Mouse (Mus musculus) regulatory T cell (primary cell): ENCODE measurements at regions not wholly inside any gene's neighbourhood (a gene's known extent, or its start where the extent isn't known, plus 50 kb on each side); places are given as distances from the start of the nearest gene placed in this dataset.

Experiments
- in situ Hi-C: fragments of 300-600 bp; cut with MboI, MseI; formaldehyde crosslinking; loops from one replicate; pipeline ENCODE4 v1.15.1; 2025; ENCODE audit warnings: high pct_unique_total_duplicates

DNA sequence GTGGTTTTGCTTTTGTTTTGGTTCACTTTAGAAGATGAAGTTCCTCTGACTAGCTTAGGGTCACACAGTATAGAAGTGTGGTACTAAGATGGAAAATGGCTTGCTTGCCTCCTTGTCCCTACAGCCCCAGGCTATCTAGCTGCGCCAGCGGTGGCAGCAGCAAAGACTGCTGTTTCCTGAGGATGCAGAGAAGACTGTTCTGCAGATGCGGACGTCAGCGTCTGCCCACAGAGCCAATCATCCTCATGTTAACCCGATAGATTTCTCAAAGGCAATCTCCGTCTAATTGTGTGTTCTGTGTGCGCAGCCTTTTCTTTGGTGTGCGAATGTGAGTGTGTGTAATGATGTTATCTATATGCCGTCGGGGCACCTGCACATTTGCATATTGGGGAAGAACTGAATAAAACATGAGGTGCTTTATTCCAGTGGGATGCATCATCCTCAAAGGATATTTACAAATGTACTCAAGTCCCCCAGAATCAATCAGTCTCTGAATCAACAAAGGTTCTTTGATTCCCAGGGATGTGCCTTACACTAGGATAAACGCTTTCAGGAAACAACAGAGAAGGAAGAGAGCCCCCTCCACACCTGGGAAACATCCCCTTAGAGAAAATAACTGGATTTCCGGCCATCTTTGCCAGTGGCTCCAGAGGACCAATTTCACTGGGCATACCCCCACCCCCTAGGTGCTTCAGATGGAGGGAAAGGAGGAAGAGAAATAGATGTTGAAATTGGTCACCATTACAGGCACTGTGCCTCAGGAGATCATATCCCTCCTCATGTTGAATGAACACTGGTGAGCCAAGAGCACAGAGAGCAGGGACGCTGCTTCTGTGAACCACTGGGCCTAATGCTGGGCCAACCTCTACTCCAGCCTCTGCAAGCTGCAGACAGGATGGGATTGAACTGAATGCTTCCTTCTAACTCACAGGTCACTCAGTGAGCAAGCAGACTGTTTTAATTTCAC lies 409.7 kb upstream of the Plxna2 start:
- in situ Hi-C loops, result no loop called here

GRCm38 (mm10) chr1:194197516-194197915 lies 420.5 kb upstream of the Plxna2 start:
- in situ Hi-C loops, result no loop called here

- in situ Hi-C loops, result no loop called here
Measured at GRCm38 (mm10) chr1:194182293-194182692, 435.7 kb upstream of the Plxna2 start.

- in situ Hi-C loops, result loop anchor here (10.0 kb wide), 1 partner anchor 1347 kb away; no protein-coding TSS in a partner anchor
Measured at GRCm38 (mm10) chr1:194161469-194161868, 456.5 kb upstream of the Plxna2 start.

- in situ Hi-C loops, result loop anchor here (10.0 kb wide), 1 partner anchor 1346 kb away; no protein-coding TSS in a partner anchor
Measured at GRCm38 (mm10) chr1:194160761-194161461, 457.1 kb upstream of the Plxna2 start.

DNA sequence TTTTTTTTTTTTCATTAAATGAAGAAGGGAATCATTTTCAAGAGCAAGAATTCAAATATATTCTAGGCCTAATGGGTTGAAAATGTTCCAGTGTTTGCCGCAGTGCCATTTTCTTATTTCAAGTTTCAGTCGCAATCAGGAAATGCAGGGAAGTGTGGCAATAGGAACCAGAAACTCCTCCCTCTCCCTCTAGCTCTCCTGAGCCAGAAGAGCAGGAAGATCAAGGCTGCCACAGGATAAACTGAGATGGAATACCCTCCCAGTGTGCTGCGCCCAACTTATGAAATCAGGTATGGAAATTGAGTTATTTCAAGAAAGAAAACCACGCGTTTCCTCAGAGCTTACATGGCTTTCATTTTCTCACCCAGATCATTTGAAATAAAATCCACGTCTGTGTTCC lies 460.8 kb upstream of the Plxna2 start:
- in situ Hi-C loops, result no loop called here

- in situ Hi-C loops, result no loop called here
Measured at GRCm38 (mm10) chr1:194148416-194149364, 469.3 kb upstream of the Plxna2 start.

DNA sequence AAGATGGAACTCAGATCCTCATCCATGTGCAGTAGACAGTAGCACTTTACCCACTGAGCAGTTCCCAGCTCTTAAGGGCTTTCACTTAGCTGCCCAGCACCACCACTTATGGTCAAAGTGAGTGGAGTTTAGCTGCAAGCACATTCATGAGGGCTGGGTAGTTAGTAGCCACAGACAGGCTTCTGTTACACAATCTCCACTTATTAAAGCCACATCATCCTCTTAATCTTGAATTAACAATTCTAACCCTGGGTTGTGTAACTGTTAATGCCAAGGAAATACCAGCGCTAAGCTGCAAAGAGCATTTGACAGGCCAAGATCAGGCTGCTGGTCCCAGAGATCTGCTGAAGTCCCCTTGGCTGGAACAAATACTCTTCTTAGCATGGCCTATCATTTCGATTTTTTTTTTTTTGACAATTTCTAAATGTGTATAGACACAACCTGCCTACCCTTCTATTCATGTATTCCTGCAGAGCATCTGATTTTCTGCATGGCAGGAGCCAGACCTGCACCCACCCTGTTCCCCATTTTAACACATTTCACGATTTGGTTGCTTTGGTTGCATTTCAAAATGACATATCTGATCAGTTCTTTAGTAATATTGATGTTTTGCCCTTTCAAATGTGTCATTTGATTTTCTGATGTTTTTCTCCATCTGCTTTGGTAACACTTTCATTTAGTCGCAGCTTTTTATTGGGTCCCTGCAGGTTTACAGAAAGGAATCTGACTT lies 500.2 kb upstream of the Plxna2 start:
- in situ Hi-C loops, result no loop called here

GRCm38 (mm10) chr1:194114399-194114798 lies 503.6 kb upstream of the Plxna2 start:
- in situ Hi-C loops, result no loop called here

GRCm38 (mm10) chr1:194111931-194112330 lies 506.1 kb upstream of the Plxna2 start:
- in situ Hi-C loops, result no loop called here

GRCm38 (mm10) chr1:194109172-194110071 lies 508.6 kb upstream of the Plxna2 start:
- in situ Hi-C loops, result no loop called here

GRCm38 (mm10) chr1:194108132-194108531 lies 509.9 kb upstream of the Plxna2 start:
- in situ Hi-C loops, result no loop called here

- in situ Hi-C loops, result no loop called here
Measured at GRCm38 (mm10) chr1:194107271-194107938, 510.6 kb upstream of the Plxna2 start.

- in situ Hi-C loops, result no loop called here
Measured at GRCm38 (mm10) chr1:194089918-194090548, 528.0 kb upstream of the Plxna2 start.

DNA sequence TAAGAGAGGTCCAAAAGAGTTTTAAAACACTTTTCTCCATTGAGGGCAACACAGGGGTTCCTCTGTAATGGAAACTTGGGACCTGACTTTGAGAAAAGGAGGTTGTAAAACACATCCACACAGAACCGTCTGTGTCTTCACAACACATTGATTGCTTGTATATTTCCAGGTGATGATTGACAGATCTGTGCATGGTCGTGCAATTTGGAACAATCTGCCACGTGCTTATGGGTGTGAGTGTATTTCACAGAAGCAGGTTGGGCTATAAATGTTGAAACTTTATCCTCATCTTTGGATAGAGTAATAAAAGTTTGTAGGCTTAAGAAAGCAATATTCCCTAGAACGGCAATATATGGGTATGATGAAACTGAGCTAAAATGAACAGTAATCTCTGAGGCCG lies 559.5 kb upstream of the Plxna2 start:
- in situ Hi-C loops, result no loop called here

- in situ Hi-C loops, result no loop called here
Measured at GRCm38 (mm10) chr1:194056544-194056943, 561.5 kb upstream of the Plxna2 start.

GRCm38 (mm10) chr1:194049746-194050351 lies 568.2 kb upstream of the Plxna2 start:
- in situ Hi-C loops, result no loop called here
